Comparison of ENCODE assay signal across 6 mouse cellular contexts in genomic region chr14:103759443-103759842, GRCm38 (mm10).
"Had no signal": no experiment of that assay in that cellular context is flagged by ENCODE, and none has a peak within 500 bp of the region (broad histone marks: within the 10 kb centered on the region; RNA-seq: fewer than 3 reads in every experiment).

No protein-coding gene starts in this region.

- DNase-seq: midbrain, embryonic 14.5 days; retina, postnatal 1 day; right cerebral cortex, postnatal 4 days; spleen, adult 18-20 months; thymus, adult 18-20 months; thymus, postnatal 14 days had no signal
